Mouse (Mus musculus) left cerebral cortex, postnatal 4 days (tissue): ENCODE results near the gene Aqp11. TPM values are rescaled to one million over a fixed set of nuclear protein-coding genes. Genes with fewer than 3 reads are reported as not detected.

Experiments used
- DNase-seq: peaks from one replicate; pipeline ENCODE4 v3.0.0-alpha.2; 2022
- intact Hi-C: fragments of 180-260 bp; cut with DNase I; formaldehyde crosslinking; loops from one replicate; pipeline ENCODE4 v1.15.1; 2025
- total RNA-seq, 2 experiments: library from RNA; stranded (reverse); gene quantifications; 2 replicates each; pipeline ENCODE4 v1.2.3; 2021

Aqp11 gene
- 10 to 100 TPM; 15.5 to 18.0 TPM for total RNA-seq

DNA sequence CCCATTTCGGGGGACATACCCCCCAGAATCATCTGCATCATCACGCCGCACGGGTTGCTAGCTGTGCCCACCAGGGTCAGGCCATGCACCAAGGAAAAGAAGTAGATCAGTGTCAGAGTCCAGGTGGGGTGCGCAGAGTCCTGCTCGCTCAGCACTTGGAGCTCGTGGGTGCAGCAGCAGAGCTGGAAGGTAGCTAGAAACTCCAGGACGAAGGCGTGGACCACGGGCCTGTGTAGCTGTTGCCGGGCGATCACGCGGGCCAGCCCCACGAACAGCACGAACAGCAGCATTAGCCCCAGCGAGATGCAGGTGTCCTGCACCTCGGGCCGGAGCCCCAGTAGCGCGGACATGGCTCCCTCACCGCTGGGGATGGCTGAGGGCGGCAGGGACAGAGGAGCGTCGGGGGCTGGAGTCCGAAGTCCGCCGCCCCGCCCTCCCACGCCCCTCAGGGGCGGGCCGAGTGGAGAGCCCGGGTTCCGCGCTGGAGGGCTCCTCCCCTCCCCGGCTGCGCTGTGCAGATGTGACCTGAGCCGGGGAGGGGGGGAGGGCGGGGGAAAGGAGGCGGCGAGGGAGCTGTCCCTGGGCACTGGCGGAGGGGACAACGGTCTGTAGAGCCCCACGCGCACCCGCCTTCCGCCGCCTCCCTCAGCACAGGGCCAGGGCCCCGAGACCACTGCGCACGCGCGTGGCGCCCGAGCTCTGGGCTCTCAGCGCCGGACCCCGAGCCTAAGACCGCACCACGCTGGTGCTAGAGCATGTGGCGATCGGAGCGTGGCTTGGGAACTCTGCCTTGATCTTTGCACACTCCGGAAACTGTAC, at the start of gene Aqp11:
TSS of gene Aqp11 (minus strand) at position 652 of the 819 bp plus-strand sequence.
- intact Hi-C loops: no loop called here
- peak; percentile 82 for DNase-seq

DNA sequence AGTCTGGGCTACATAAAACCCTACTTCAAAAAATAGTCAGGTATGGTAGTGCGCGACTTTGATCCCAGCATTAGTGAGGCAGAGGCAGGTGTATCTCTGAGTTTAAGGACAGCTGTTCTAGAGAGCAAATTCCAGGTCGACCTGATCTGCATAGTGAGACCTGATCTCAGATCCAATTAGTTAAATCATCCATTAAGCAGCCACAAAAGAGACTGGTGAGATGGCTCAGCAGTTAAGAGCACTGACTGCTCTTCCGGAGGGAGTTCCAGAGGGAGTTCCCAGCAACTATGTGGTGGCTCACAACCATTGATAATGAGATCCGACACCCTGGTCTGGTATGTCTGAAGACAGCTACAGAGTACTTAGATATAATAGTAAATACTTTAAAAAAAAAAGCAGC, 45.4 kb upstream of the Aqp11 start:
- no peak for DNase-seq
- intact Hi-C loops: no loop called here

DNA sequence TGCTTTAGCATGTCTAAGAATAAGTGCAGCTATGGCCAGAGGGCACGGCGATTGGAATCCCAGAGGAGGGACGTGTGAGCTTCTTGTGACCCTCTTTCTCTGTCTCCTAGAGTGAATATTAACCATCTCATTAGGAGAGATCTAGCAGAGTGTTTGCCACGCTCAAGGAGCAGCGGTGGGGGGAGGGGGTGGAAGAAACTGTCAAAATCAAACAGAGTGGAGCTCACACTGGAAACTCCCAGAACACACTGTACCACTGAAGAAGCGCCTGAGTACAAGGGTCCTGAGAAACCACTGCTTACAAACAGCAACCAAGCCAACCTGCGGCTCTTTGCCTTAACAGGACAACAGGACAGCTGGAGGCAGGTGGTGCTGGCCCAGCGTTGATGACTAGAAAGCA, 43.4 kb upstream of the Aqp11 start:
- DNase-seq: no peak
- intact Hi-C loops: no loop called here

DNA sequence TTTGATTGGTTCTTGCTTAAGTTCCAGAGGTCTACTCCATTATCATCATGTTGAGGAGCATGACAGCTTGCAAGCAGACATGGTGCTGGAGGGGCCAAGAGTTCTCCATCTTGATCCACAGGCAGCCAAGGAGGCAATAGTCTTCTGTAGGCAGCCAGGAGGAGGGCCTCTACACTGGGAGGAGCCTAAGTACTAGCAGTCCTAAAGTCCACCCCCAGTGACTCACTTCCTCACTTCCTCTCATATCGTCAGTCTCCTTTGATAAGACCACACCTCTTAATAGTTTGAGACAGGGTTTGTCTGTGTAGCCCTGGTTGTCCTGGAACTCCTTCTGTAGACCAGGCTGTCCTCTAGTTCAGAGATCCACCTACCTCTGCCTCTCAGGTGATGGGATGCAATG, 42.7 kb upstream of the Aqp11 start:
- intact Hi-C loops: no loop called here
- no peak for DNase-seq

DNA sequence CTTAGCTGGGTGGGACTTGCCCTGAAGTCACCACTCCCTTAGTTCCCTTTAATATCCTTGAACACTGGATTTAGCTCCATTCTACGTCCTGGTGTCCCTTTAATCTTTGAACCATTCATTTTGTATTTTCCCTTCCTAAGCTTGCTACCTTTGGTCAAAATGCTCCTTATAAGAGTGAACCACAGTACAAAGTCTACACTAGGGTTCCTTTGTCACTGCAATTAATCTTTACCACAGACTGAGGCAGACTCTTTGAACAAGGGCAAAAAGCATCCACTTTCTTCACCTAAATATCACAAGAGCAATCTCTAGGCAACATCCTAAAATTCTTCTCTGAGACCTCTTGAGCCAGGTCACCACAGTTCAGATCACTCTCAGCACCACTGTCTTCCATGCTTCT, 42.1 kb upstream of the Aqp11 start:
- intact Hi-C loops: no loop called here
- DNase-seq: no peak

DNA sequence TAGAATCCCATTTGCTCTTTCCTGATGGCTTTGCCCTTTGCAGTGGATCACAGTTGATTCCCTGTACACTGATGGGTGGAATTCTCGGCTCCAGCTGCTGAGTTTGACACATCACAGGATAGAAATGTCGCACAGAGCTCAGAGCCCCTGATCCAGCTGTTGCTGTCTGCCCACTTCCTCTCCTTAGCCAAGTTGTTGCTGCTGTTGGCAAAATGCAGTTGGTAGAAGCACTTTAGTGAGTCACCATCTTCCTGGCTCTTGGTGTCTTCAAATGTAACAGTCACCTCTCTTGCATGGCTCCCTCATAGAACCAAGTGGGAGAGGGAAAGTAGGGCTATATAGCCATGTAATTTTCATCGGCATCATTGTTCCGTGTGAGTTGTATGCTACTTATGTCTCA, 39.1 kb upstream of the Aqp11 start:
- DNase-seq: no peak
- intact Hi-C loops: no loop called here

DNA sequence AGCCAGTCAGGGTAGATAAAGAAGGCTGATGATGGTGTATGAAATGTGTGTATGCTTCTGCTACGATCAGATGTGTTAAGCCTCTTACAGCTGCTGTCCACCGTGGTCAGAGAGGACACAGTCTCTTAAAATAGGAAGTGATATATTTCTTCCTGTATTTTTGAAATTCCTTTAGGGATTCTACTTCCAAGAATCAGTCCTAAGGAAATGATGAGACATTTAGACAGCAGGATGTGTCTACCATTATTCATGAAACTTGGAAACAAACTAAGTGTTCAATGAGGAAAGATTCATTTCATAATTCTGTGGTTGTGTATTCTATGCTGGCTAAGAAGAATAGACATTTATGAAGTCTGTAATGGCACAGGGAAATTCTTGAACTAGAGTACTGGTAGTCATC, 37.8 kb upstream of the Aqp11 start:
- no peak for DNase-seq
- intact Hi-C loops: no loop called here

DNA sequence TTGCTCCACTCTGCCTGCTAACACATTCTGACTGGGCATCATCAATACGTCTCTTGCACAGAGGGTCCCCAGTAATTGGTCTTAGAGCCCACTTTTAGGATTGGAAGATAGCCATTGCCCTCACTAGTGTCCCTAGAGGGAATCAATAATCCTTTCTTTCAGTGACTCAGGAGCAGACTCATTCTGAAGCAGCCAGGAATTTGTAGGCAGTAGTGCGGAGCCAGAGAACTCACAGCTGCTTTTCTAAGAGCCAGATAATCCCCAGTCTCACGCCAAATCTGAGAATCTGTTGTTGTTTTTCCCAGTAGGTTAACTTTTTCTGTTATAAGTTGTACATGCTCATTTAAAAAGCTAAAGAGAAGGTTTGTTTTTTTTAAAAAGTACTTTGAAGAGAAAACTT, 37.3 kb upstream of the Aqp11 start:
- intact Hi-C loops: no loop called here
- DNase-seq: no peak

DNA sequence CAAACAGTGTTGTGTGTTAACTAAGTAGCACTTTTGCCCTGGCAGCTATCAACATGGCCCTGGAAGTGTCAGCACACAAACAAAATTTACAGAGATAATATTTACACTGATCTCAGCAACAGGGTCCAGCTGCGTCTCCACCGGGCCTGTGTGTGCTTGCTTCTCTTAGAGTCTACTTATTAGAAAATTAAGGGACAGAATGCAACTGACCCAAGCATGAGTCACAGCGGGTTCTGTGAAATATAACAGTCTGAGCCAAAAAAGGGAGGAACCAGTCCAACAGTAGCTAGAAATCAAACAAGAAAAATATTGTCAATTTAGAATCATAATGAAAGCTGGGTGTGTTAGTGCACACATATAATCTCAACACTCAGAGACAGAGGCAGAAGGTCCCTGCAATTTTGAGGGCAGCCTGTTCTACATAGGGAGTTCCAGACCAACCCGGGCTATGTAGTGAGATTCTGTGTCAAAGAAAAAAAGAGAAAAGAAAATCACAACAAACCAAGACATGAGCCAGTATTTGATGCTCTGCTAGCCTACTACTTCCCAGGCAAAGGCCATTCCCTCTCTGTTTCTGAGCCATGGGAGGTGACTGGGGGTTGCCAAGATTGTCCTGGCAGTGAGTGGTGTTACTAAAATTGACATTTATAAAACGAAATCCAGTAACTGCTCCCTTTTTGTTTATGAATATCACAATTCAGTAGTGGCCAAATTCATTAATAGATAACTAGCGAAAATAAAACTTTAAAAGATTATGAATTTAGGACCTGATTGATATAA, 32.9 kb upstream of the Aqp11 start:
- DNase-seq: no peak
- intact Hi-C loops: no loop called here

DNA sequence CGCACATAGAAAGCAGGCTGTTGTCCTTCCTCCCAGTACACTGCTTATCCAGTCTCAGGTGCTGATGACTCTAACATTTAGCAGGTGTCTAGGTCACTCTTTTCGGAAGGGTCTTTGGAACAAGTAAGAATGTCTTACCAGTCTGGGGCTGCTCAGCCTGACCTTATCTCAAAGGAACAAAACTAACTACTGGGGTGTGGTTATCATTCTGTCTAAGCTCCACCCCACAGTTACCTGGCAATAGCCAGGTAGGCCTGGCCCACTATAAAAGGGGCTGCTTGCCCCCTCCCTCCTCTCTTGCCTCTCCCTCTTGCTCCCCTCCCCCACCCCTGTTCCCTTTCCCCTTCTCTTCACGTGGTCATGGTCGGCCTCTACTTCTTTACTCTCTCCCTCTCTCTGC, 30.9 kb upstream of the Aqp11 start:
- no peak for DNase-seq
- intact Hi-C loops: no loop called here

DNA sequence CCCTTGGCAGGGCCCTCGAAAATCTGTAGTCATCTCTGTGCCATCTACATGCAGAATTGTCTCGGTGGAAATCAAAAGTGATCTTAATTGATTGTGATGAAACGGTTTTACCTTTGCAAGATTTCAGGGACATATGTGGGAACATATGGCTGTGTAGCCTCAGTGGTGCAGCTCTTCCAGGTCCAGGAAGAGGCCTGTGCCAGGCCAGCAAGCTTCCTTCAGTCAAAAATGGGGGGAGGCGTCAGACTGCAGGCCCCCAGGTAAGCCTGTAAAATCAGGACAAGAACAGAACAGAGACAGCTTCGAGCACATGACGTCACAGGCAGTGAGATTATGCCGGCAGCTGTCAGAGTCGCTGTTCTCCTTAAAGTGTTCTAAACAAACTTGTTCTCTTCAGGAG, 29.8 kb upstream of the Aqp11 start:
- DNase-seq: no peak
- intact Hi-C loops: no loop called here

DNA sequence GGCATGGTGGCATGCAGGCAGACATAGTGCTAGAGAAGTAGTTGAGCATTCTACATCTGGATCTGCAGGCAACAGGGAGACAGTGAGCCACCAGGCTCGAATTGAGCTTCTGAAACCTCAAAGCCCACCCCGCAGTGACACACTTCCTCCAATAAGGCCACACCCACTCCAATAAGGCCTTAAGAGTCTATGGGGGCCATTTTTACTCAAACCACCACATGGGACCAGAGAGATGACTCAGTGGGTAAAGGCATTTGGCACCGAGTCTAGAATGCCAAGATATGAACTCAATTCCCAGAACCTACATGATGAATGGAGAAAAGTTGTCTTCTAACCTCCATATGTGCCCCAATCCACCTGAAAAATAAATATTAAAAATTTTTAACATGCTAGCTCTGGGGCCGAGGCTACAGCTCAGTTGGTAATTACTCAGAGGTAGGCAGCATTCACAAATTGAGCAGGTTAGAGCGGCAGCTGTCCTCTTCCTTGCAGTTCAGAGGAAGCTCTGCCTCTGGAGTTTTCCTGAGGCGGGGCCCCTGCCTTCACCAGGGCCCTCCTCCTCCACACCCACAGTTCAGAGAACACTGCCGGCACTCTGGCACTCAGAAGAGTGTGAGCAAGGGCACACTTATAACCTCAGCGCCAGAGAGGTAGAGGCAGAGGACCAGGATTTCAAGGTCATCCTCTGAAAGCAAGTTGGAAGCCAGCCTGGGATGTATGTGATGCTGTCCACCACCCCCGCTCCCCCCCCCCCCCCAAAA, 28.5 kb upstream of the Aqp11 start:
- intact Hi-C loops: no loop called here
- no peak for DNase-seq

DNA sequence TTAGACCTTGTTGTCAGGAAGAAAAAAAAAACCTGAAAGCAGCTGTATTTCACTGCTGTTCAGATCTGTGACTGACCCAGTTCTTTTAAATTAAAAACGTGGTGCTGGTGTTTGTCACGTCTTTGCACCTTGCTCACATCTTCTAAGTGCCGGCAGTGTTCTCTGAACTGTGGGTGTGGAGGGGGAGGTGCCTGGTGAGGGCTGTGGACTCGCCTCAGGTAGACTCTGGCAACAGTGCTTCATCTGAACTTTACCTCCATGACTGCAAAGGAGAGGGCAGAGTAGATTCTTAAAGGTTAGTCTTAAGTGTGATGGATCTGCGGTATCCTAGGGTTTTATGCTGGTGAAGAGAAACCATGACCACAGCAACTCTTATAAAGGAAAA, 27.9 kb upstream of the Aqp11 start:
- no peak for DNase-seq
- intact Hi-C loops: no loop called here

DNA sequence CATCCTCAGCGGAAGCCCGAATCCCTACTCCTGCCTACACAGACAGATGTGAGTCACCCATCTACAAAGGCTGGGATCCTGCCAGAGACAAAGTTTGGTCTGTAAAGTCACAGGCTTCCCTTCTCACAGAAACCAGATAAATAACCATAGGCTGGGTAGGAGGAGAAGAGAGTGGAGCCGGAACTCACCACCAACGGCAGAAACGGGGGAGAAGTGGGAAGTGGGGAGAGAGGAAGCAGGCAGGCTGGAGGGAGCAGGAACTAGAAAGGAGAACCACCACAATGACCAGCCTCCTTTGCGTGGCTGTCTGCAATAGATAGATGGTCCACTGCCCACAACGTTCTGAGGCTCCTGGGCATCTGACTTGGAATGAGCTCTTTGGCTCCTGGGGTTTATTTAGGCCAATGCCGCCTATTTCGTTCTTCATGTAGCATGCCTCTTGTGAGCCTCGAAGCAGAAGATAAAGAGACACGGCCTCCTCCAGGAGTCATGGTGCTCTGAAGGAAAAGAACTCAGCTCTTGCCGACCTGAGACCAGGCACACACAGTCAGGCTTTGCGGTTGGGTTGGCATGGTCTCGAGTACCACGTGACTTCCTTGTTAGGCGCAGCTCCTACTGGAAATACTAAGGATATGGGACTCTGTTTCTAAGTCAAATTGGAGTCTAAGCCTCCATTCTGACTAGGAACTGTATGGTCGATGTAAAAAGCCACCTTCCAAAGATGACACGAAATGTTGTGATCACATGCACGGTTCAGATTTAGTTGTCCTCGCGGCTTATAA, 27.3 kb upstream of the Aqp11 start:
- DNase-seq: no peak
- intact Hi-C loops: no loop called here

DNA sequence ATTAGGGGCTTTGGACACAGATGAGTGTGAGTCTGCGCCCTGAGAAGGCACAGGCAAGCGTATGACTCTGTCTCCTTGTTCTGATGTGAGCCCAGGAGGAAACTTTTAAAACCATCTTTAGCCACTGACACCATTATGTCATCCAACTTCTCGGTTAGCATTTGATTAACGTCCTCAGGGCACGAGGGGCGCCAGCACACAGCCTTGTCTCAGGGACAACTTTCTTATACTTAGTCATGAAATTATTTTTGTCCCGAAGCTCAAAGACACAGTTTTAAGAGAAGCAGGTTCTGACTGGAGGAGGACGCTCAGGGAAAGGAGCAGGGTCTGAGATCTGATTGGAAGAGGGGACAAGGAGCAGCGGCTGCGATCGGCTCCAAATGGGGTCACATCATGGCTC, 26.5 kb upstream of the Aqp11 start:
- intact Hi-C loops: no loop called here
- DNase-seq: no peak

DNA sequence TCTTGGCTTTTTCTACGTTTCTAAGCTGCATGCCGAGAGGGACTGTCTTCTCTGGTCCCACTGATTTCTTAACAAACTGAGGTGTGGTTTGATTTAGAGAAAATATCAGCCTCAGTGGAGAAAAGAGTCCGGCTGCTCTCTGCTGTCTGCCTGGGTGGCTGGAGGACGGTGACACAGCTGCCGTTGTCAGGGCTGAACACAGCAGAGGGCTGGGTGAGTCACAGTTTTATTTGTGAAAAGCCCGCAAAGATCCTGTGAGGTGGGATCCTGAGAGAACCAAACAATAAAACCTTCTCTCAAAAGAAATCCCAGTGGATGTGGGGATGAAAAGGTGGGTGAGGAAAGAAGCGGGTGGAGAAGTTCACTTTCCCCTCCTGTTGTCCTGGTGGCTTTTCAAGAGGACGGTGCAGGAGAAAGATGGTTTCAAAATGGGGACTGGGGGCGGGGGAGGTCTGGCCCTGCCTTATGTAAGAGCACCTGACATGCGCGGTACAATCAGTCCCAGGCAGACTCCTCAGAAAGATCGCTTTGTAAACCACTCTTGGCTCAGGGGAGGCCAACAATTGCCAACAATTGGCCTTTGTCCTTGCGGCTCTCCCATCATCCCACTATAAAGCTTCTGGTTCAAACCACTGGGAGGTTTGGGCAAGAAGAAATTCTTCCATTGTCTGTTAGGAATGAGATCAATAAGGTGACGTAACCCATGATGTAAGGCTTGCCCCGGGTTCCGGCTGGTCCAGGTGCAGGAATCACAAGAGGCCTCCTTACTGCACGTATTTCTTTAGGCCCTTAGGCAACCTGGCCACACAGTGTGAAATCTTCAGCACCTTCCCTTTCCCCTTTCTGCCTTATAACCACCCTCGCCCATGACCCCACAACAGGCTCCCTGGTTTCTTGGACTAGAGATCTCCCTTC, 19.1 kb upstream of the Aqp11 start:
- intact Hi-C loops: no loop called here
- DNase-seq: no peak

DNA sequence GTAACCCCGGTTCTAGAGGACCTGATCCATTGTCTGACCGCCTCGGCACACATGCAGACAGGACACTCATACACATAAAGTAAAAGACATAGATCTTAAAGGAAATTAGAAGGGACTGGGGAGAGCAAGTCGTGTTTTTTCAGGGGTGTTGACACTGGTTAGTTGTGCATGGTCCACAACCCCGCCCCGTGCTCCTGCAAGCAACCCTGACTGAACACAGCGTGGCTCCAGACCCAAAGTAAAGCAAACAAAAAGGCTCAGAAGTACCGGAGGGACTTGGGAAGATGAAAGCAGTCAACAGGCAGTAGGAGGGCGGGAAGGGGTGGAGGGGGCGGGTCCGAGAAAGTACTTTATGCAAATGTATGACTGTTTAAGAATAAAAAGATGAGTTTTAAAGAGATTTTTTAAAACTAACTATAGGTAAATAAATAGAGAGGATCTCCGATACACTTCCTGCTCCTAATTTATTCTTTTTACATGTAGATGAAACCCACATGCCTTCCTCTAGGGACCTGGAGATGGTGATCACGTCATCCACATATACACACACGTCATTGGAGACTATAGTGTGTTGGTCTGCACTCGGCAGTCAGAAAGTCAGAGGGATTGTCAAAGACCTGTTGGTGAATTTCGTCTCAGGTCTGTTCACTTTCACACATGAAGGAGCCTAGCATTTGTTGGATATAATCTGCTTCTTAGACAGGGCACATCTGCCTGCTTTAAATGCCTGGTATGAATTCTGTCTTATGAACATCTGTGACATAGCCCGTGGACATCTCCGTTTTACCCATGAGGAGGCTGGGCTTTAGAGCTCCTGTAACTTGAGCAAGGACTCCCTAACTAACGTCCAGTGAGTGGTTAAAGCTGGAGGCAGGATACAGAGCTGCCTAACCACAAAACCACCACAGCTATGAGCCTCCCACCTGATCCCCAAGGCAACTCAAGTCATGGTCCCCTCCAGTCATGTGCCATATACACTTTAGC, 11.4 kb upstream of the Aqp11 start:
- intact Hi-C loops: loop anchor here (5.0 to 10.0 kb wide), 2 partner anchors 93 to 375 kb away; no protein-coding TSS in a partner anchor
- no peak for DNase-seq

DNA sequence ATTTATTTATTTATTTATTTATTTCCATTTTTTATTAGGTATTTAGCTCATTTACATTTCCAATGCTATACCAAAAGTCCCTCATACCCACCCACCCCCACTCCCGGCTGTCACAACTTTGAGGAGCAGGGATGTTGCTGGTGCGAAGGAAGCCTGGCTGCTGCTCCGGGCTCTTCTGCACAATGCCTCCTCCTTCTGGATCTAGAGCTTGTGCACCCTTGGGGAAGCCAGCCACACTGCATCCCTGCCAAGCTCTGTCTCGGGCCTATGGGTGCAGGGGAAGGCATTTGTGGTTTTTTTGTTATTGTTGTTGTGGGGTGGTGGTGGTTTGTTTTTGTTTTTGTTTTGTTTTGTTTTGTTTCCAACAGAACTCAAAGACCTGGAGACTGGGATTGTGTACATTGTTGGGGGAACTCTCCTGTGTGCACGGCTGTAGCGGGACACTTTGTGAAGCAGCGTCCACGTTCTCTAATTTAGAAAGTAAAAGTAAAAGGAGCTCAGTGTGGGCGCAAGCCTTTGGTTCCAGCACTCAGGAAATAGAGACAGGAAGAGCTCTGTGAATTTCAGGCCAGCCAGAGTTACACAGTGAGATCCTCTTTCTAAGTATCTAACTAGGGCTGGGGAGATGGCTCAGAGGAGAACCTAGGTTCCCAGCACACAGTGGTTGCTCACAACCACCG, 10.6 kb upstream of the Aqp11 start:
- DNase-seq: no peak
- intact Hi-C loops: loop anchor here (1.0 to 10.0 kb wide), 2 partner anchors 229 to 376 kb away; no protein-coding TSS in a partner anchor
